Mouse (Mus musculus) embryonic fibroblast, embryonic 13.5 days (primary cell): Measurements from ENCODE around the gene Slc39a13. TPM values are rescaled to one million over a fixed set of nuclear protein-coding genes. Genes with fewer than 3 reads are reported as not detected.
A peak's percentile ranks its signal among the peaks of the same experiment; 100 is the strongest.

Experiments
- H3K27ac ChIP-seq: 2 replicates; pipeline ENCODE4 v1.5.1; 2012; ENCODE audit warnings: low read length, control low read depth, inconsistent platforms; ENCODE audit not compliant: insufficient read depth
- H3K4me1 ChIP-seq: 2 replicates; pipeline ENCODE4 v1.6.1; 2011; ENCODE audit warnings: low read length; ENCODE audit not compliant: control insufficient read depth, insufficient read depth
- H3K4me3 ChIP-seq: 2 replicates; pipeline ENCODE4 v1.5.1; 2011; ENCODE audit warnings: mild to moderate bottlenecking, control low read depth, low read length; ENCODE audit not compliant: insufficient read depth
- CTCF ChIP-seq: IDR thresholded peaks from 2 replicates; pipeline ENCODE4 v1.5.1; 2011; ENCODE audit warnings: mild to moderate bottlenecking, control low read depth, low read length, moderate library complexity, borderline replicate concordance; ENCODE audit not compliant: insufficient read depth
- POLR2A ChIP-seq: IDR thresholded peaks from 2 replicates; pipeline ENCODE4 v1.6.1; 2011; ENCODE audit warnings: low read depth, mild to moderate bottlenecking, control low read depth, low read length, moderate library complexity
- polyA plus RNA-seq: library from polyadenylated mRNA; stranded (reverse); fragments of >200 nt; gene quantifications from 2 replicates; pipeline ENCODE4 v1.2.4, GENCODE M21; 2011; ENCODE audit warnings: low read depth; ENCODE audit not compliant: missing spikeins, insufficient read length

Gene Slc39a13
- polyA plus RNA-seq, 1 experiment = 93.5 TPM

DNA sequence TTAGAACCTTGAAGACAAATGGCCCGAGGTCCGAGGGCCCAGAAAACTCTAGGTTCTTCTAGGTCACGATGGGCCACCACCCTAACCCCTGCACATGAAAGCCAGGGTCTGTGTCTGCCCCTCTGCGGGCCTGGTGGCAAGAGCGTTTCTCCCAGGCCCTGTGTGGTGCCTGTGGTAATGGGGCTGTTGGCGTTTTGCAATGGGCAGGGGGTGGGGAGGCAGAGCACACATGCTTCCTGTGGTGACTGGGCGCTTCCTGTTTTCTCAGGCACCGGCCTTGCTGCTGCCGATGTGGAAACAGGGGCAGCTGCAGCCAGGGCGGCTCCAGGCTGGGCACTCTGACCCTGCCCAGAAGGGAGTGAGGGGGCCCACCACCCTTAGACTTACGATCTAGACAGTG lies 12.6 kb upstream of the Slc39a13 start:
- Histone ChIP-seq H3K27ac (no peak overlapping the region), H3K4me1 (no peaks in the 10 kb centered on the region), H3K4me3 (no peak overlapping the region)
- TF ChIP-seq CTCF = no peak
- no peak for TF ChIP-seq POLR2A

DNA sequence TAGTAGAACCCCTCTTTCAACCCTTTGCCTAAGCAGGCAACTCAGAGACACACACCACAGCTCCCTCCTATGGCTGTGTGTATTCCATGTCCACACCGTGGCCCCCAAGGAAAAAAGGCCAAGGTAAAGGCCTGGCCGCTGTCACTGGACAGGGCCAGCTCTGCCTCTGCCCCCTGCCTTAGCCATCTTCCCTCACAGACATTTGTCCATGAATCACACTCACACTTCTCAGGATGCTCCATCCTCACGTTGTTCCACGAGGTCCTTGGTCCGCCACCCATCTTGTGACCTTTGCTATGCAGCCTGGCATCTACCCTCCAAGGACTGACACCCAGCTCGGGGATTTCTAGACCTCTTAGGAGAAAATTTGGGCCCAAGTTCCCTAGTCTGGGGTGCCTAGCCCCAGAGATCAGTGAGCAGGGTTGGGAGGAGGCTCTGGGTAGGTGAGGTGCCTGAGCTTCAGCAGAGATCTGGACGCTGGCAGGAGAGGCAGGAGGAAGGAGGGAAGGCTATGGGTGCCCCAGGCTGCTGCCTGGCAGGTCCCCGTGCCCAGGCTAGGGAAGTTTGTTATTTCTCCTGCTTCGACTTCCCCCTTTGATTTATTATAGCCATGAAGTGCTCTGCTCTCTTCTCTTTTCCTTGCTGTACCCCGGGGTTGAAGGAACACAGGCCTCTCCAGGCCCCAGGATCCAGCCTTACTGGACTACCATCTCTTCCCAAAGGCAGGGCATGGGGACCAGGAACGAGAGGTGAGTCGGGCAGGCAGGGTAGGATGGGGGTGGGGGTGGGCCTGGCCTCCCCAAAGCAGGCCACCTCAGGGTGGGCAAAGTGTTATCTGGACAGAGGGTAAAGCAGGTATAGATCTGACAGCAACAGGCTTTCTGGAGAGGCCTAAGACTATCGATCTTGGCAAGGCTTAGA lies 11.8 kb upstream of the Slc39a13 start, which contains the start of gene Spi1:
Gene Spi1 (plus strand): TSS at position 616 of the 921 bp plus-strand sequence.
- Histone ChIP-seq H3K27ac (no peak within 1 kb of the TSS), H3K4me3 (no peak within 1 kb of the TSS), H3K4me1 (no peaks in the 10 kb centered on the region)
- TF ChIP-seq POLR2A (no peak), CTCF (no peak)

DNA sequence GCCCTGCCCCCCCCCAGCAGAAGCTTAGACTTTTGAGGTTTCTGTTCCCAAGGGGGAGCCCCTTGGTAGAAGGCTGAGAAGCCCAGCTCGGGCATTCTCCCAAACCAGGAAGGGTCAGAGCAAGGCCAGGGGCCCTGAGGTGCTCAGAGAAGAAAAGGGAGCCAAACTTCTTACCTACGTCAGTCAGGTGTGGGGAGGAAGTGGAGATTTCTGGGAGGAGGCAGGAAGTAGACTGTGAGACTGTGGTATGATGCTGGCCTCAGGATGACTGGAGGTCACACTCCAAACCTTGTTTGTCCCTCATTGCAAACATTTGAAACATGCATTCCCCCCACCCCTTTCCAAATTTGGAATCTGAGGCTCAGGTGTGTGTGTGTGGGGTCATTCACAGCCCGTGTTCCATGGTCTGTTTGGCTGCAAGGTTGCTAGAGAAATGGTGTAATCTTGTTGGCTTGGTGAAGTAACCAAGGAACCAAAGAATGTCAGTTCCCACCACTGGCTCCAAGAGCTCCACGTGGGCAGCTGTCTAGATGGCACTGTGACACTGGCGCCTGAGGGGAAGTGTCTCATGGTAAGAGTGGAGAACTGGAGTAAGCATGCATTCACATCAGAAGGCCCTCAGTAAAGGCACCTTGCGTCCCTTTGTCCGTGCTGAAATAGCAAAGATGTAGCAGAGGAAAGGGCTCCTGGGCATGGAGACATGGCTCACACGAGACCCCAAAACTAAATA lies 10.7 kb upstream of the Slc39a13 start:
- H3K4me1 ChIP-seq = no peaks in the 10 kb centered on the region
- H3K27ac ChIP-seq = no peak overlapping the region
- no peak for TF ChIP-seq POLR2A
- no peak for TF ChIP-seq CTCF
- no peak overlapping the region for H3K4me3 ChIP-seq

DNA sequence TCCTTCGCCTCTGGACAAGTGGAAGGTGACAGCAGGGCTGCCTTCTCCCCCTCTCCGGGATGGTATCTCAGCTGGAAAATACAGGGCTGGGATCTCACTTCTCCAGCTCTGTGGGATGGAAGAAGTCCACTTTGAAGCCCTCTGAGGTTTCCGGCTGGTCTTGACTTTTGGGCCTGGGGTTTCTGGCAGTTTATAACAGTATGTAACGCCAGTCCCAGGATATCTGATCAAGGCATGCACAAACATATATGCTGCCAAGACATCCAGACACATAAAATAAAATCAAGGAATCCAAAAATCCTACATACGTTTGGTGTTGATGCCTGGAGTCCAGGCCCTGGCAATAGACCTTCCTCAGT lies 8.8 kb upstream of the Slc39a13 start:
- TF ChIP-seq CTCF = no peak
- no peak for TF ChIP-seq POLR2A
- peak overlapping the region; percentile 13 for H3K4me3 ChIP-seq
- H3K27ac ChIP-seq = no peak overlapping the region
- no peaks in the 10 kb centered on the region for H3K4me1 ChIP-seq

DNA sequence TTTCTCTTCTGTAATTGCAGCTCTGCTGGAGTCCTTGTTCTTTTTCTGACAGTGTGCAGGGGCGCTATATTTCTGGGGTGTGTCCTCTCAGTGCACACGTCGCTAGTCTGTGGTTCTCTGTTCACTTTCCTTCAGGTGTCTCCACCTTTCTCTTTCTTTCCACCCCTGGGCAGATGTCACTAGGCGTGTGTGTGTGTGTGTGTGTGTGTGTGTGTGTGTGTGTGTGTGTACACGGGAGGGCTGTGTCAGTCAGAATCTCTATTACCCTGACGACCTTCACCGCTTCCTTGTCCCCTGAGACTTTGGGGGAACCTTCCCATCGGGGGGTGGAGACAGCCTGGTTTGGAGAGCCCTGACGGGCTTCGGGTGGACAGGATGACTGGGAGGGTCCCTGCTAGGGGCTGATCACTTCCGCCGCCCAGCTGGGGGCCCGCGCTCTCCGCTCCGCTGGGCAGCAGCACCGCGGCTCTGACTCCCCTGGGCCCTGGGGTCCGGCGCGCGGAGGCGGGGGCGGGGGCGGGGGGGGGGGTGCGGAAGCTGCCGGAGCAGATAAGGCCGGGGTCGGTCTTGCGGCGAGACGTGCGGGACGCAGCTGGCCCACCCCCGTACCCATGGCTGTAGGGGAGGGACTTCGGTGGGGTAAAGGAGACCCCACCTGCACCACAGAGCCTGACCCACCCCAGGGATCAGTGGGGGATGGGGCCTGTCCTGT lies 8.3 kb upstream of the Slc39a13 start:
- no peaks in the 10 kb centered on the region for H3K4me1 ChIP-seq
- H3K4me3 ChIP-seq = peak overlapping the region; percentile 25
- TF ChIP-seq CTCF = no peak
- no peak for TF ChIP-seq POLR2A
- H3K27ac ChIP-seq = no peak overlapping the region

DNA sequence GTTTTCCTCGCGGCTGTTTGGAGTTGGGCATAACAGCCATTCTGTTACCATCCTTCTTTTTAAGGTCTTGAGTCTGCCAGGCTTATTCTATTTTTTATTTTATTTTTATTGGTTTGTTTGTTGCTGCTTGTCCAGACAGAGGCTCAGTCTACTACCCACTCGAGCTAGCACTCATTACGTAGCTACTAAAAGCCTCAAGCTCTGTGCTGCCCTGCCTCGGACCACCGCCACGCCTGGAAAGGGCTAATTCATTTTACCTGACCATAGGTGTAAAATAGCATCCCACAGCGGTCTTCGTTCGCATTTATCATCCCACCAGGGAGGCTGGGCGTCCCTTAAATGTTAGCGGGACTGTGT lies 7.7 kb upstream of the Slc39a13 start:
- TF ChIP-seq CTCF (no peak), POLR2A (no peak)

DNA sequence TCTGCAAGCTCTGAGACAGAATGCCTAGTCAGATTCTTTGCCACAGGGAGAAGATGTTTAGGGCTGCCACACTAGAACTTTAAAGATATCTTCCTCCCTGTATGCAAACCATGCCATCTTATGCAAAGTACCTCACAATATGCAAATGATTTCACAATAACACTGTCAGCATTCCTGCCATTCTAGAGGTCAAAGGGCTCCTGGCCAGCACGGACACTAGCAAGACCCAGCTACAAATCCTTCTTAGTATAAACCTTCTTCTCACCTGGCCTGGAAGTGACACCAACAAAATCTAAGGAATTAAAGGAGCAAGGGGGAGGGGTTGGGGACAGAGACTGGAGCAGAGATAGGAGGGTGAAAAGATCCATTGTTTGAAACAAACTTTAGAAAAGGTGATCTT lies 1.9 kb upstream of the Slc39a13 start:
- TF ChIP-seq POLR2A = no peak
- no peak for TF ChIP-seq CTCF
- Histone ChIP-seq H3K27ac (no peak overlapping the region), H3K4me3 (no peak overlapping the region)

More for the DNA sequence above, 7.7 kb upstream of the Slc39a13 start:
- H3K27ac ChIP-seq = no peak overlapping the region
- no peak overlapping the region for H3K4me3 ChIP-seq
- no peaks in the 10 kb centered on the region for H3K4me1 ChIP-seq

DNA sequence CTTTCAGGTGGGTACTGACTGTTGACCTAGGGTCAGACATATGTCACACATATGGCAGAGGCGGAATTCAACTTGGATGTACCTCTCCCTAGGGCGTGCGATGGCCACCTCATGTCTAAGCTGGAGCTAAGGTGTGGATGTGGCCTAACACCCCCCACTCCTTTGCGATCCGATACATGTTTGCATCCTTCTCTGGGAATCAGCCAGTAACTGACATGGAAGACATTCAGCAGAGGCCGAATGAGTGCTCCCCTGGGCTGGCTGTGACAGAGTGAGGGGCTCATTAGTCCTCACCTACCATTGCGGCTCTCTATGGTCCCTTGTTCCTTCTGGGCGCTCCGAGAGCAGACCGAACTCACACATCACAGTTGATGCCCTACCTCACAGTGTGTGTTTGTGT lies 842 bp upstream of the Slc39a13 start:
- peak overlapping the region; percentile 79 for H3K27ac ChIP-seq
- TF ChIP-seq POLR2A (no peak), CTCF (no peak)
- H3K4me3 ChIP-seq = peak overlapping the region; percentile 31; the same call in 1 of the 2 replicates
- no peaks in the 10 kb centered on the region for H3K4me1 ChIP-seq

More for the DNA sequence above, 1.9 kb upstream of the Slc39a13 start:
- H3K4me1 ChIP-seq = no peaks in the 10 kb centered on the region

DNA sequence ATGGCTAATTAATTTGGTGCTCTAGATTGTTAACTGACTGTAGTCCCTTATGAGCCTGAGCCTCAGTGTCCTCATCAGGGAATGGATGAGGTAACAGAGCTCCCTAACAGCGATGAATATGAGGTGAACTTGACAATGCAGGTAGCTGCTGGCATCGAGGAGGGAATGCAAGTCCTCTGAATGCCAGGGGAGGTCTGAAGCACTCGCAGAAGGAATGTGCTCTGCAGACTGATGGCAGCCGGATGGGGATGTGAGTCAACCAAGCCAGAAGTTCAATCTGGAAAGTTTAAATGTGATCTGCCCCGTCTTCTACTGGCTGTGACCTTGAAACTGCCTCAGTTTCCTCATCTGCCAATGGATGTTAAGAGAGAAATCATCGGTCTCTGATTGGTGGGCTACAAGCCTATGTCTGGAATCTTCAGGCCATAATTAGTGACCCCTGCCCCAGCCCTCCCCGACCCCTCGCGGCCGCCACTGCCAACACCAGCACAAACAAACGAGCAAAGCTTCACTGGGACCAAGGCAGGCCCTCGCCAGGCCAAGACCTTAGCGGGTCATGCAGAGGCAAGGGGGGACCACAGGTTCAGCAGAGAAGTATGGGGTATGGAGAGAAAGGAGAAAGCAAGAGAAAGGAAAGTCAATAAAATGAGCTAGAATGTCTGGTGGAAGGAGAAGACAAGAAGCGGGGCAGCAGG lies 764 bp downstream of the Slc39a13 start:
- Histone ChIP-seq H3K4me1 (no peaks in the 10 kb centered on the region), H3K27ac (peak overlapping the region; percentile 95), H3K4me3 (peak overlapping the region; percentile 80)
- TF ChIP-seq CTCF (no peak), POLR2A (peak; percentile 52; the same call in 1 of the 2 replicates)

DNA sequence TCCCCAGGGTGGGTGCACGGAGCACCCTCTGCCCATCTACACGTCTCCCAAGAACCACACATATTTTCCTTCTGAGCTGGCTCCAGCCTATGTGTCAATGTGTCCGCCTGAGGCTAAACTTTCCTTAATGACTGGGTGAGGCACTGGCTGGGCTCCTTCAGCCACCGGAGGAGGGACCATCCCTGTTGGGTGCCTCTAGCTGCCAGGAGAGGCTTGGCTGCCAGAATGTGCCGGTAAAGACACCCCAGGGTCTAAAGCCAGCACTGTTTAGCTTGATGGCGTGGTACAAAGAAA lies 1.4 kb downstream of the Slc39a13 start:
- TF ChIP-seq POLR2A (peak; percentile 49; the same call in 1 of the 2 replicates), CTCF (no peak)
- H3K4me1 ChIP-seq = no peaks in the 10 kb centered on the region
- H3K27ac ChIP-seq = peak overlapping the region; percentile 95
- H3K4me3 ChIP-seq = peak overlapping the region; percentile 80
